Mouse (Mus musculus) liver, embryonic 11.5 days (tissue): Measurements from ENCODE around the gene Igfals. TPM values are rescaled to one million over a fixed set of nuclear protein-coding genes. Genes with fewer than 3 reads are reported as not detected.

ENCODE experiments used
- ATAC-seq: fragments of 200-750 bp; cut with Nextera tagmentation; replicated peaks from 2 replicates; pipeline ENCODE4 v1.8.0; 2017; ENCODE audit warnings: moderate number of reproducible peaks, mild to moderate bottlenecking, moderate TSS enrichment, moderate library complexity; ENCODE audit not compliant: low FRiP score
- DNase-seq: peaks from one replicate; pipeline ENCODE4 v3.0.0-alpha.2; 2017; ENCODE audit warnings: low spot score
- H3K27ac ChIP-seq: fragments of 300-500 bp; sonication (generic); 2 replicates; pipeline ENCODE4 v1.5.1; 2014; ENCODE audit warnings: mild to moderate bottlenecking, low read depth, low read length, control low read depth
- H3K27me3 ChIP-seq: fragments of 300-500 bp; sonication (generic); replicated peaks from 2 replicates; pipeline ENCODE4 v1.6.1; 2014; ENCODE audit warnings: low read length, mixed read lengths; ENCODE audit not compliant: control insufficient read depth, insufficient read depth
- H3K36me3 ChIP-seq: fragments of 300-500 bp; sonication (generic); 2 replicates; pipeline ENCODE4 v1.6.1; 2014; ENCODE audit warnings: mild to moderate bottlenecking, low read length, moderate library complexity, mixed read lengths; ENCODE audit not compliant: control insufficient read depth, insufficient read depth
- H3K4me1 ChIP-seq: fragments of 300-500 bp; sonication (generic); replicated peaks from 2 replicates; pipeline ENCODE4 v1.6.1; 2014; ENCODE audit warnings: low read length, mixed read lengths; ENCODE audit not compliant: control insufficient read depth, insufficient read depth
- H3K4me2 ChIP-seq: fragments of 300-500 bp; sonication (generic); 2 replicates; pipeline ENCODE4 v1.6.1; 2014; ENCODE audit warnings: mild to moderate bottlenecking, control low read depth, moderate library complexity
- H3K4me3 ChIP-seq: fragments of 300-500 bp; sonication (generic); 2 replicates; pipeline ENCODE4 v1.5.1; 2014; ENCODE audit warnings: low read depth, low read length, control low read depth
- H3K9ac ChIP-seq: fragments of 300-500 bp; sonication (generic); 2 replicates; pipeline ENCODE4 v1.6.1; 2014; ENCODE audit warnings: low read depth, low read length, control low read depth
- H3K9me3 ChIP-seq: fragments of 300-500 bp; sonication (generic); 2 replicates; pipeline ENCODE4 v1.6.1; 2016; ENCODE audit warnings: low read length, inconsistent platforms, mixed read lengths; ENCODE audit not compliant: control insufficient read depth
- WGBS: fragments of 180-500 bp; shearing (Covaris S2); extraction: QIAGEN DNeasy Blood & Tissue Kit; methylation state at CpG from one replicate; pipeline ENCODE4 v1.1.7; 2014; 5-methylcytosine and 5-hydroxymethylcytosine counted together
- polyA plus RNA-seq: library from polyadenylated mRNA; unstranded; fragments of >200 nt; fragmentation: Nextera tagmentation; extraction: Ambion mirVana; gene quantifications from 2 replicates; pipeline ENCODE4 v1.2.1, GENCODE M21; 2014

Igfals gene
- polyA plus RNA-seq, 1 experiment from 2014 or later = 4.3 TPM

- H3K9me3 ChIP-seq = no peaks in the 10 kb centered on the region
- H3K4me2 ChIP-seq = no peak overlapping the region
- H3K9ac ChIP-seq = no peak overlapping the region
- no peaks in the 10 kb centered on the region for H3K27me3 ChIP-seq
- ATAC-seq = no peak
- 0 out of 2 replicates have a peak, but pooled peaks cover 2% of the 10 kb centered on the region for H3K4me1 ChIP-seq
- 45% methylated on average over 9 of the region's 9 CpGs for WGBS
- DNase-seq = no peak
- no peak overlapping the region for H3K27ac ChIP-seq
- no peaks in the 10 kb centered on the region for H3K36me3 ChIP-seq
- H3K4me3 ChIP-seq = no peak overlapping the region
Measured at GRCm38 (mm10) chr17:24844525-24844924, 21.3 kb upstream of the Igfals start.

GRCm38 (mm10) chr17:24847386-24847785, 18.4 kb upstream of the Igfals start:
- Histone ChIP-seq H3K9ac (no peak overlapping the region), H3K27ac (no peak overlapping the region), H3K36me3 (no peaks in the 10 kb centered on the region), H3K9me3 (no peaks in the 10 kb centered on the region), H3K4me3 (peak overlapping the region; percentile 13; the same call in 1 of the 2 replicates), H3K27me3 (no peaks in the 10 kb centered on the region; the same call in 1 of the 2 replicates), H3K4me1 (peaks cover 9% of the 10 kb centered on the region), H3K4me2 (peak overlapping the region; percentile 46)
- WGBS = 98% methylated on average over 1 of the region's 1 CpGs
- no peak for DNase-seq
- ATAC-seq = no peak

- Histone ChIP-seq H3K27ac (peak overlapping the region; percentile 98), H3K27me3 (no peaks in the 10 kb centered on the region; the same call in 1 of the 2 replicates), H3K9me3 (no peaks in the 10 kb centered on the region), H3K4me2 (peak overlapping the region; percentile 84), H3K4me3 (peak overlapping the region; percentile 88), H3K4me1 (peaks cover 9% of the 10 kb centered on the region), H3K36me3 (peaks cover 5% of the 10 kb centered on the region; the same call in 1 of the 2 replicates), H3K9ac (peak overlapping the region; percentile 55)
- DNase-seq (no peak), ATAC-seq (peak; percentile 75)
Measured at GRCm38 (mm10) chr17:24848600-24849031, 17.2 kb upstream of the Igfals start.

GRCm38 (mm10) chr17:24849733-24850064, 16.1 kb upstream of the Igfals start:
- Histone ChIP-seq H3K27ac (peak overlapping the region; percentile 98), H3K27me3 (no peaks in the 10 kb centered on the region; the same call in 1 of the 2 replicates), H3K4me3 (peak overlapping the region; percentile 88), H3K9ac (peak overlapping the region; percentile 99), H3K36me3 (peaks cover 10% of the 10 kb centered on the region; the same call in 1 of the 2 replicates), H3K4me1 (peaks cover 9% of the 10 kb centered on the region), H3K4me2 (peak overlapping the region; percentile 84), H3K9me3 (no peaks in the 10 kb centered on the region)
- DNase-seq = no peak
- ATAC-seq = peak; percentile 33
- under 1% methylated on average over 21 of the region's 21 CpGs for WGBS

GRCm38 (mm10) chr17:24850065-24850772, 15.6 kb upstream of the Igfals start, which contains the start of gene Fahd1:
TSS of gene Fahd1 (minus strand) at chr17:24850364.
- peak; percentile 95 for ATAC-seq
- H3K27ac ChIP-seq = peak within 1 kb of the TSS; percentile 98
- DNase-seq = peak; percentile 97
- peak within 1 kb of the TSS; percentile 89 for H3K4me2 ChIP-seq
- peak within 1 kb of the TSS; percentile 88 for H3K4me3 ChIP-seq
- no peaks in the 10 kb centered on the region for H3K9me3 ChIP-seq
- H3K4me1 ChIP-seq = peaks cover 9% of the 10 kb centered on the region
- WGBS = under 1% methylated on average over 58 of the region's 58 CpGs
- H3K9ac ChIP-seq = peak within 1 kb of the TSS; percentile 99
- H3K27me3 ChIP-seq = no peaks in the 10 kb centered on the region; the same call in 1 of the 2 replicates
- H3K36me3 ChIP-seq = peaks cover 10% of the 10 kb centered on the region; the same call in 1 of the 2 replicates

GRCm38 (mm10) chr17:24850773-24851127, 15.0 kb upstream of the Igfals start:
- Histone ChIP-seq H3K27me3 (no peaks in the 10 kb centered on the region; the same call in 1 of the 2 replicates), H3K27ac (0 out of 2 replicates have a peak overlapping the region, but pooled peaks have one; percentile 46), H3K36me3 (peaks cover 10% of the 10 kb centered on the region; the same call in 1 of the 2 replicates), H3K9me3 (no peaks in the 10 kb centered on the region), H3K9ac (peak overlapping the region; percentile 74), H3K4me2 (peak overlapping the region; percentile 89), H3K4me3 (peak overlapping the region; percentile 88), H3K4me1 (peaks cover 9% of the 10 kb centered on the region)
- ATAC-seq (no peak), DNase-seq (no peak)
- WGBS = 2% methylated on average over 20 of the region's 20 CpGs

GRCm38 (mm10) chr17:24851381-24852125, 14.2 kb upstream of the Igfals start:
- DNase-seq (no peak), ATAC-seq (no peak)
- peak overlapping the region; percentile 74 for H3K9ac ChIP-seq
- H3K4me3 ChIP-seq = peak overlapping the region; percentile 88
- WGBS = 79% methylated on average over 10 of the region's 10 CpGs
- H3K4me1 ChIP-seq = peaks cover 9% of the 10 kb centered on the region
- peak overlapping the region; percentile 89 for H3K4me2 ChIP-seq
- H3K36me3 ChIP-seq = peaks cover 10% of the 10 kb centered on the region; the same call in 1 of the 2 replicates
- no peaks in the 10 kb centered on the region for H3K9me3 ChIP-seq
- H3K27ac ChIP-seq = no peak overlapping the region
- no peaks in the 10 kb centered on the region; the same call in 1 of the 2 replicates for H3K27me3 ChIP-seq

- H3K4me3 ChIP-seq = no peak overlapping the region
- DNase-seq (no peak), ATAC-seq (no peak)
- H3K36me3 ChIP-seq = peaks cover 12% of the 10 kb centered on the region; the same call in 1 of the 2 replicates
- no peak overlapping the region for H3K27ac ChIP-seq
- 77% methylated on average over 3 of the region's 3 CpGs for WGBS
- no peaks in the 10 kb centered on the region; the same call in 1 of the 2 replicates for H3K27me3 ChIP-seq
- H3K4me2 ChIP-seq = no peak overlapping the region
- no peak overlapping the region for H3K9ac ChIP-seq
- H3K4me1 ChIP-seq = peaks cover 18% of the 10 kb centered on the region
- no peaks in the 10 kb centered on the region for H3K9me3 ChIP-seq
Measured at GRCm38 (mm10) chr17:24855838-24856464, 9.8 kb upstream of the Igfals start.
